Mouse (Mus musculus) hindbrain, postnatal 0 days (tissue): Measurements from ENCODE around the gene Smpdl3a. TPM values are rescaled to one million over a fixed set of nuclear protein-coding genes. Genes with fewer than 3 reads are reported as not detected.

Experiments
- ATAC-seq: fragments of 200-750 bp; cut with Nextera tagmentation; 2 replicates; pipeline ENCODE4 v1.8.0; 2017; ENCODE audit warnings: mild to moderate bottlenecking, moderate TSS enrichment, moderate library complexity
- DNase-seq: peaks from one replicate; pipeline ENCODE4 v3.0.0-alpha.2; 2015; ENCODE audit warnings: low spot score
- H3K27ac ChIP-seq: fragments of 300-500 bp; sonication (generic); 2 replicates; pipeline ENCODE4 v1.5.1; 2014; ENCODE audit warnings: mild to moderate bottlenecking
- H3K27me3 ChIP-seq: fragments of 300-500 bp; sonication (generic); 2 replicates; pipeline ENCODE4 v1.6.1; 2014; ENCODE audit warnings: low read length, mixed read lengths; ENCODE audit not compliant: insufficient read depth
- H3K36me3 ChIP-seq: fragments of 300-500 bp; sonication (generic); 2 replicates; pipeline ENCODE4 v1.6.1; 2014; ENCODE audit warnings: low read length, mixed read lengths; ENCODE audit not compliant: insufficient read depth
- H3K4me1 ChIP-seq: fragments of 300-500 bp; sonication (generic); 2 replicates; pipeline ENCODE4 v1.6.1; 2014; ENCODE audit warnings: antibody characterized with exemption, low read length, mixed read lengths; ENCODE audit not compliant: insufficient read depth
- H3K4me2 ChIP-seq: fragments of 300-500 bp; sonication (generic); 2 replicates; pipeline ENCODE4 v1.6.1; 2014; ENCODE audit warnings: low read depth, mild to moderate bottlenecking, low read length, moderate library complexity, mixed read lengths
- H3K4me3 ChIP-seq: fragments of 300-500 bp; sonication (generic); 2 replicates; pipeline ENCODE4 v1.5.1; 2014; ENCODE audit warnings: low read length
- H3K9ac ChIP-seq: fragments of 300-500 bp; sonication (generic); replicated peaks from 2 replicates; pipeline ENCODE4 v1.6.1; 2014; ENCODE audit warnings: mild to moderate bottlenecking, low read length, moderate library complexity, mixed read lengths
- H3K9me3 ChIP-seq: fragments of 300-500 bp; sonication (generic); 2 replicates; pipeline ENCODE4 v1.6.1; 2016; ENCODE audit warnings: low read length, mixed read lengths
- CTCF ChIP-seq: IDR thresholded peaks from 2 replicates; pipeline ENCODE4 v1.5.1; 2016; ENCODE audit warnings: antibody characterized with exemption, control low read depth, low read depth
- WGBS: fragments of 180-500 bp; shearing (Covaris S2); extraction: QIAGEN DNeasy Blood & Tissue Kit; methylation state at CpG from one replicate; pipeline ENCODE4 v1.1.7; 2014; 5-methylcytosine and 5-hydroxymethylcytosine counted together
- polyA plus RNA-seq: library from polyadenylated mRNA; unstranded; fragments of >200 nt; fragmentation: Nextera tagmentation; extraction: Ambion mirVana; gene quantifications from 2 replicates; pipeline ENCODE4 v1.2.1, GENCODE M21; 2015
- total RNA-seq: library from RNA; depleted of rRNA; stranded (reverse); fragments of >200 nt; gene quantifications from 2 replicates; pipeline ENCODE4 v1.2.3, GENCODE M21; 2014; rRNA removed

The Smpdl3a gene
- total and polyA plus RNA-seq, 2 experiments from 2014 or later, result 40.0 to 45.2 TPM

DNA sequence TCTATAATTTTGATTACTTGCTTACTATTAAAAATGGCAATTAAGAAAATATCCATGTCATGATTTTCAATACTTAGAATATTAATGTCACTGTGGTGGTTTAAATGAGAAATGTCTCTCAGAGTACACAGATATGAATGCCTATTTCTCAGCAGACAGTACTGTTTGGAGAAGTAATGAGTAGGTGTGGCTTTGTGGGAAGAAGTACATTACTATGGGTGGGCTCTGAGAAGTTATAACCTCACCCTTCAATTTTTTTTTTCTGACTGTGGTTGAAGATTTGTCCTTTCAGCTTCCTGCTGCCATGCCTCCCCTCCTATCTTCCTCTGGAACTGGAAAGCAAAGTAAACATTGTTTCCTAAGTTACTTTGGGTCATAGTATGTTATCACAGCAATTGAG, 41.8 kb downstream of the Smpdl3a start:
- H3K4me1 ChIP-seq, result no peaks in the 10 kb centered on the region
- no peak overlapping the region for H3K4me2 ChIP-seq
- TF ChIP-seq CTCF, result no peak
- no peaks in the 10 kb centered on the region for H3K27me3 ChIP-seq
- H3K9me3 ChIP-seq, result no peaks in the 10 kb centered on the region
- no peak overlapping the region for H3K27ac ChIP-seq
- H3K36me3 ChIP-seq, result no peaks in the 10 kb centered on the region
- DNase-seq, result no peak
- H3K9ac ChIP-seq, result no peak overlapping the region
- no peak overlapping the region for H3K4me3 ChIP-seq
- ATAC-seq, result no peak

DNA sequence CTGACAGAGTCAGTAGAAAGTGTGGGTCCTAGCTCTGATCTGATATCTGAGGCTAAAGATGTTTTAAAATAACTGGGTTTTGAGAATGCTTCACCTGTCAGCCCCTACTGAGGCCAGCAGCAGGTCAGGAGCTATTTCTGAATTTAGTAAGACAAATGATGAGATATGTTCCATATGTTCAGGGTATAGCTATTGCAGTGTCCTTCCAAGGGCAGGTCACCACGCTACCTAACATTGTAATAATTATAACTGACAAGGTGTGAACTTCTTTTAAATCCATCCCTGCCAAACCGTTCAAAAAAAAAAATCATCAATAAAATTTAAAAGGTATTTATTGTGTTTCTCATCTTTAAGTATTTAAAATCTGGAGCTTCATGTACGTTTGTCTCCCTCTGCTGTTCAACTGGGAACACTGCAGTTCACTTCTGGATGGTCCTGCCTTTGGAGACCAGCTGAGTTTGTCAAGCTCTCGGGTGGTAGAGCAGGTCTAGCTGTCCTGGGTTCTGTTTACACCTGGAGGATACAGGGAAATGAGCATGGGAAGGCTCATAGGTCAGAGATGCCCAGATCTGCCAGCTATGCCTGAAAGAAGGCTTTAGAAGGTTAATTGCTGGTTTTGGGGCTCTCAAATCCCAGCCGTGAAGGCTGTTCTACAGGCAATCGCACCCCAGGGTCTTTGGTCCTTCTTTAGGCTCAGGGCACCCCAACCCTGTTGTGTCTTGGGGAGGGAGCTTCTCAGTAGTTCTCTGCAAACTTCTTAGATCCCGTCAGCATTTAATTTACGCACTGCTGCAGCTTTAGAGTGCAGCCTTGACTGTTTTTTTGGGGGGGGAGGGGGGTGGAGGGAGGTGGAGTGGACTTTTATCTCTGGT, 47.7 kb downstream of the Smpdl3a start:
- H3K27me3 ChIP-seq, result no peaks in the 10 kb centered on the region
- no peak overlapping the region for H3K9ac ChIP-seq
- H3K4me2 ChIP-seq, result no peak overlapping the region
- DNase-seq (peak; percentile 86), ATAC-seq (peak; percentile 69)
- no peaks in the 10 kb centered on the region for H3K4me1 ChIP-seq
- WGBS, result 42% methylated on average over 8 of the region's 8 CpGs
- H3K27ac ChIP-seq, result no peak overlapping the region
- H3K36me3 ChIP-seq, result no peaks in the 10 kb centered on the region
- TF ChIP-seq CTCF, result peak; percentile 90
- no peaks in the 10 kb centered on the region for H3K9me3 ChIP-seq
- H3K4me3 ChIP-seq, result no peak overlapping the region

DNA sequence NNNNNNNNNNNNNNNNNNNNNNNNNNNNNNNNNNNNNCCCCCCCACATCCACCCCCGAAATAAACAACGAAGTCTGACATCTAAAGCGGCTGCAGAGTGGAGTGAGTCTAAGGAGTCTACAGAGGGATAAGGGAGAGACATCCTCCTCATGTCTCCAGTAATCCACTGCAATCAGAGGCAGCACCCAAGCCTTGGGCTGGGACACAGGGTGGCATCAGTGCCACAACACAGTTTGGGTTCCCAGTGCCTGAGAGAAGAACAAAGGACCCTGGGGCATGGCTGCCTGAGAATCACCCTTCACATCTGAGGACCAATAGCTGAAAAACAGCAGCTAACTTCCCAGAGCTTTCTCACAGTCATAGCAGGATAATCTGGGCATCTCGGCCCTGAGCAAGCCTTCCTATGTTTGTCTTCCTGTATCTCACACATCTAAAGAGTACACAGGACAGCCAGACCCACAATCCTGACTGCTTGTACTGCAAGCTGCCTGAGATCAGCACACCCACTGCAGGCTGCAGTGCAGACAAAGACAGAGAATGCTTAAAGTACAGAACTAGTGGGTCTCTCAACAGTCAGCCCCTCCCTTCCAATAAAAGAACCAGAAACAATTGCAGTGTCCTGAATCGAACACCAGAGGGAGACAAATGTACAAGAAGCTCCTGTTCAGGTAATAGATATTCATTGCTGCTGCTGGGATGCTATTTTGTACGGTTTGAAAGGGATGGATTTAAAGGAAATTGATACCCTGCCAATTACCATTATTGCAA, 54.0 kb downstream of the Smpdl3a start:
- no peaks in the 10 kb centered on the region for H3K27me3 ChIP-seq
- no peaks in the 10 kb centered on the region for H3K36me3 ChIP-seq
- H3K9me3 ChIP-seq, result no peaks in the 10 kb centered on the region
- peak; percentile 88 for ATAC-seq
- no peak overlapping the region for H3K4me2 ChIP-seq
- no peaks in the 10 kb centered on the region for H3K4me1 ChIP-seq
- H3K9ac ChIP-seq, result no peak overlapping the region
- H3K4me3 ChIP-seq, result no peak overlapping the region
- H3K27ac ChIP-seq, result no peak overlapping the region
- peak; percentile 87 for DNase-seq
- WGBS, result 59% methylated on average over 6 of the region's 6 CpGs
- TF ChIP-seq CTCF, result peak; percentile 83

Other genes with a start within 250 kb of the Smpdl3a start
- 4.2 and 6.1 TPM in 2 replicates for gene Pkib, start 162.4 kb upstream of the Smpdl3a start, total RNA-seq
- gene Pkib, start 162.4 kb upstream of the Smpdl3a start, polyA plus RNA-seq, result 10.2 and 11.3 TPM in 2 replicates
- gene Fabp7, start 9.5 kb upstream of the Smpdl3a start, total RNA-seq, result 708 and 750 TPM in 2 replicates
- 3,353 and 3,880 TPM in 2 replicates for gene Fabp7, start 9.5 kb upstream of the Smpdl3a start, polyA plus RNA-seq